Mouse (Mus musculus): ENCODE measurements at regions not wholly inside any gene's neighbourhood (a gene's known extent, or its start where the extent isn't known, plus 50 kb on each side); places are given as distances from the start of the nearest gene placed in this dataset.
"Not testable (repeated sequence)": the region's sequence is repeated elsewhere in the genome, so short reads cannot be mapped to it uniquely, and the experiment has no call there.

DNA sequence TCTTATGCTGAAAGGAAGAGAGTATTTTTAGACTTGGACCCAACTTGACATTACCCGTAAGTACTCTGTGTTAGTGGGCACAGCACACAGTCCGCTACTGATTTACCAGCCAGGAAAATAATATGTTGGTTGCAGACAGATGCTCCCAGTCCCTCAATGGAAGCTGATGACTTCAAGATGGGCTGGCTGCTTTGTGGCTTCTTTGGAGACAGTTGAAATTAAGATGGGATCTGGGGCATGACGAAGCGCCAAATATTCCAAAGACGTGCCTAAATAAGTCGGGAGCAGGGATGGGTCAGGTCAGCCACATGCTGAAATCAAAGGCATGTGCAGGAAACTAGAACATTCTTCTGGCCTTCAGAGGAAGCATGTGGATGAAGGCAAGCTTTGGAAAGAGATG, 321.8 kb upstream of the Cdh5 start:
- no peak for DNase-seq (ENCODE audit: low spot score in 2 of 2)

DNA sequence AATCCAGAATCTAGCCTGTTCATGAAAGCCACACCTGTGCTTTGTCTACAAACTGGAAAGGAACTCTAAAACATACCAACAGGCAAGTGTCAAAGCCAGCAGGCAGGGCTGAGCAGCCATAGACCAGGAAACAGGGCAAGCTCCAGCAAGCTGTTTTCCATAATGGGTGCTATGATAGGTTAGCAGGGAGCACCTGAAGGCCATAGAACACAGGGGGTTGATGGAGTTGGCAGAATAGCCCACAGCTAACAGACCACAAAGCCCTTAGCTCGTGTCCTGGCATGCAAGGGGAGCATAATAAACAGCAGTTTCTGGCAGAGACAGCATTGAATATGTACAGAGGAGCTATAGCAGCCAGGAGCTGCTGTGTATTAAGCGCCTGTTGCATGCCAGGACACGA, 313.1 kb upstream of the Cdh5 start:
- no peak for DNase-seq (ENCODE audit: low spot score in 2 of 2)

DNA sequence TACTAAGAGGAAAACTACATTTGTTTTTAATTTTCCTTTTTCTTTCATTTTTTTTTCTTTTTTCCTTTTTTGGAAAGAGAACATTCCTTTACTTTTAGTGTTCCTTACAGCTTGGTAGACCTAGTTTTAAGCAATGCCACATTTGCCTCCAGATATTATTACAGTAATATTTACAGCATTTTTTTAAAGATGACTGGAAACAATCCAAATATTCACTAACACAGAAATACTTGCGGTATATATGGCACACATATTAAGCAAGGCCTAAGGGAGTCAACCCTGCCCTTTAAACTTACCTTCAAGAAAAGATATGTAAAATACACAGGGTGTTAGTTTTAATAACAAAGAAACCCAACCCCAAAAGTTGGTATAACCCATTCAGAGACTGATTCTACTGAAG, 308.1 kb upstream of the Cdh5 start:
- no peak for DNase-seq (ENCODE audit: low spot score in 2 of 2)

DNA sequence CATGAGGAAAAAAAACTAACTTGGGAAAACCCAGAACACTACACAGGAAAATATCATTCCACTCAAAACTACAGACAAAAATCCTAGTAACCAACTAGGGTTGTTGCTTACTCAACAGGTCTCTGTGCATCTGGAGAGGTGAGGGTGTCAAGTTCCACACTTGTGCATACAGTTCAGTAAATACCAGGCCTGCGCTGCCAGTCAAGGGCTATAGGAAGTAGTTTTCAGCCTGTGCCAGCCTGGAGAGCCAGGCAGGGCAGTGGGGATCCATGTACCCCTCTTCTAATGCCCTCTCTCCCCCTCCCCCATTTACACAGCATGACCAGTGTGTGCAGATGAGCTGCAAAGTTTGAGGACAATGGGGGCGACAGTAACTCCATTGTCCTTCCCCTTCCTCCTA, 302.8 kb upstream of the Cdh5 start:
- DNase-seq (ENCODE audit: low spot score in 2 of 2): not testable (repeated sequence)

DNA sequence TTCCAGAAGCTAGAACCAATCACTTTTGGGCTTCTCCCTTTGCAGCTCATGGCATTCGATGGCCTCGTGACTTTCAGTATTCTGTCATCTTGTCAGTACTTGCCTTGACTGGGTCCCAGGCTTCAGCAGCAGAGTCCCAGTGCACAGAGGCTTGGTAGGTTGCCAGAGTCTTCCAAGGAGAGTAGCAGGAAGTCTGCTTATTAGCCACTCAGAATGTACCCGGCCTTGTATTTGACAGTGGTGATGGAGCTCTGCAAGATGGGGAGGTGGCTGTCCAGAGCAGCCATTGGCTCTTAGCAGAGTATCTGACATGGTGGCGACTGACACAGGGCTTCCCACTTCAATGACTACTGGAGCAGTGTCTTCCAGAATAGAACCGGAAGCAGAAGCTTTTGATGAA, 293.3 kb upstream of the Cdh5 start:
- no peak for DNase-seq (ENCODE audit: low spot score in 2 of 2)

DNA sequence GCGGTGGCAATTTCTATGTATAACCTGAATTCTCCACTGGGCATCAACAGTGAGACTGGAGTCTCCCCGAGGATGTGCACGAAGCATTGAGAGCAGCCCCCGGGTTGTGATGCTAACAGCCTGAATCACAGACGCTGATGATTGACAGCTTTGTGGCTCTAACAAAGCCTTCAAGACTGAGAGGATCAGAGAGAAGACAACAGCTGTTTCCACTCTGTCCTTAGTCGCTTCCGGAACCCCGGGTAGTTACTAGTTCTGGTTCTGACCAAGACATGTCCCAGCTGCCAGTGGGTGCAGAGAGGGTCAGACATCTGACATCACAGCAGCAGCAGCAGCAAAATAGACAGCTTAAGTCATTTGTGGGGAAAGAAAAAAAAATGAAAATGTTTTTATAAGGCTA, 292.8 kb upstream of the Cdh5 start:
- DNase-seq (ENCODE audit: low spot score in 2 of 2): no peak

DNA sequence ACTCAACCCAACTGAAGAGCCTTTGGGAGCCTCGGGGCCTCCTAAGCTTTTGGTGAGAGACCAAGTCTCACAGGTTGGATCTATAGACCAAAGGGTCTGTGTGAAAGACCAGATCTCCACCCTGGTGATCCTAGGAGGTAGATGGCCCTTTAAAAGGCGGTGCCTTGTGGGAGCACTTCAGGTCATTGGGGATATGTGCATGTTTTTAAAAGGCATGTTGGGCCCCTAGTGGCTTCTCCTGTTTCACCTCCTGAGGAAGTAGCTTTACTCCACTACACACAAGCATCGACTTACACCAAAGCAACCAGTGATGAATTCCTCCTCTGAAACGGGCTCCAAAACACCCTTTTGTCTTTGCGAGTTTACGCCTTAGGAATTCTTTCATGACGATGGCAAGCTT, 292.3 kb upstream of the Cdh5 start:
- no peak for DNase-seq (ENCODE audit: low spot score in 2 of 2)

DNA sequence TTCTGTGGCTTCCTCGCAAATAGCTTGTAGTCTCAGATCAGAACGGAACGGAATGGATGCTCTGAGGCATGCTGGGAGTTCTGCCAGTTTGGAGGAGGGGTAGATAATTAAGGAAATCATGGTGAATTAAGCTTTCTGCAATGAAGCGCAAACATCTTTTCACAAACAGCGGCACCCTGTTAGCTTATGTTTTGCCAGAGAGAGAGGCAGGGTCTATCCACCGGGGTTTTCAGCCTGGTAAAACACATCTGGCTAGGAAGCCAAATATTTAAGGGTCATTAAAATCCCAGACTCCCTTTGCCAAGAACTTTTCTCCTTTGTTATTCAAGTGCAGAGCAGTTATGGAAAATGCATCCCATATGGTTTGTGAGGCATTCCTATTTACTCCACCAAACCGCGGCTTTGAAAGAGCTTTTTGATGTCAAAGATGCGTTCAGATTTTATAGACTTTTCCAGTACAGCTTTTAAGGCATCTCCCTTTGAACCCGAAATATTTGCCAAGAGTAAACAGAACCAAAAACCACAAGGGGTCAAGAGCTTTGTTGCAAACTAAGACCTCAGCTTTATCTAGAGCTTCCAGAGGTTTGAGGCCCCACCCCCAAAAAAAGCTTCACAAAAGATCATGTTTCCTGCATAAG, 287.4 kb upstream of the Cdh5 start:
- no peak for DNase-seq (ENCODE audit: low spot score in 2 of 2)

DNA sequence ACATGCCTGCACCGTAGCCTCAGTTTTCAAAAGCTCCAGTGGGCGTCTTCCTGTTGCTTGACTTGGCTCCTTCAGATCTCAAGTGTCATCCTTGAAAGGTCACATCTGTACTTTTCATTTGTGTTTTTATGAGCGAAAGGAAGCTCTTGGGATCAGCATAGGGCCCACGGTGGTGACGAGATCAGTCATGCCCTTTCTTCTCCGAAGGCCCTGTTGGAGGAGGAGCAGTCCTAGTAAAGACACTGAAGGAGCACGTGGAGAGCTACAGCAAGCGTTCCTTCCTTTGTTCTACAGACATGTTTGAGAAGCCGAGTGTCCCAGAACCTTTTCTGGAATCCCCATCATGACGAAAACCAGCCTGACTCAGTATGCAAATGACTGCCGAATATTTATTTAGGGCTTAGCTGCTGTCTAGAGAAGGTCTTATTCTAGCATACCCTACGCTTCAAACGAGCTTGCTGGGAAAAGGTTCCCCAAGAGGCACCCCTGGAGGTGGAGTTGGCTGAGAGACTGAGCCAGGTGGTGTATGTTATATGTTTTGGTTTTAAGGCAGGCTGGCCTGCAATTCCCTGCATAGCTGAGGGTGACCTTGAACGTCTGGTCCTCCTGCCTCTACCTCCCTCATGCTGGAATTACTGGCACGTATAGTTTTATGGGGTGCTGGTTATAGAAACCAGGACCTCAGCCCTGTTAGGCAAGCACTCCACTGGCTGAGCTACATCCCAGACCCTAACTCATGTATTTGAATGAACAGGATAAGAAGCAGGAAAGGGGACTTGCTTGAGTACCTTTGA, 285.1 kb upstream of the Cdh5 start:
- DNase-seq (ENCODE audit: low spot score in 2 of 2): no peak

DNA sequence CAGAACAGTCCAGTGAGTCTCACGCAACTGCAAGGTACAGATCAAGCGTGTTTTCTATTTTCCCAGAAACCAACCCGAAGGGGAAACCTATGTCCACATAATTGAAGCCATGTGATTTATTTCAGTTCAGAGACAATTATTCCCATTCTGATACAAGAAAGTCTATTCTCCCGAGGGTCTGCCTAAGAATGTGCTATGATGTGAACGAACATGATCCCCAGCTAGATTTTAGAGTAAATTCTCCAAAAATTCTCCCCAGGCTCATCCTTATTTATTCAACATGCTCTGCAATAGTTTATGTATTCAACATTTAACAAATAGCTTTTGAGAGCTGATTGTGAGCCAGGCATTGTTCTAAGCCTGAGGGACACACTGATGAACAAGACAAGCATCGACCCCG, 277.9 kb upstream of the Cdh5 start:
- no peak for DNase-seq (ENCODE audit: low spot score in 2 of 2)

DNA sequence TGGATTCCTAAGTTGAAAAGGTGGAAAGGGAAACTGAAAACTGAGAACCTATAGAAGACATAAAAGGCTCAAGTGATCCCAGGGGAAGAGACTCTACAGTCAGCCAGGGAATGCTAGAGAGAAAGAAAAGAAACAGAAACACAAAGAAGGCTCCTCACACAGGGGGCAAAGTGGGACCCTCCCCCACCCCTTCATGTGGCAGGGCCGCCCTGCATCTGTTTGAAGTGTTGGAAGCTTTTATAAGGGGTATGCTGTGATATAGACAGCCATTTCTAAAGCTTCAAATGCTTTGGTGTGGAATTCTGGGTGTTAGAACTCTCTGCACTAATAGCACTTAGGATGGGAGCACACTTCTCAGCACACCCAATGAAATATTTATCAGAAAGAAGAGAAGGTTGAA, 276.7 kb upstream of the Cdh5 start:
- DNase-seq (ENCODE audit: low spot score in 2 of 2): no peak

DNA sequence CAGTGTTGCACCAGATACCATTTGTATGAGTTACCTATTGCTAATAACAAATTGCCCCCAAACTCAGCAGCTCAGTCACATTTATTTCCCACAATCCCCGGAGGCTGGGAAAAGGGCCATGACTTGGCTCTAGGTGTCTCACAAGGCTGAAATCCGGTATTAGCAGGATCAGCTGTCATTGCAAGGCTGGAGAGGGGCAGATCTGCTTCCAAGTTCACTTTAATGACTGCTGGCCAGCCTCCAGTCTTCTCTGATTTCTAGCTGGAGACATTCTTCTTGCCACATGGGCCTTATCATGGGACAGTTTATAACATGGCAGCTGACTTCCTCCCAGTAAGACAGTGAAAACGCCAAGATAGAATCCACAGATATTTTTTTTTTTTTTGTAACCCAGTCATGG, 276.1 kb upstream of the Cdh5 start:
- no peak for DNase-seq (ENCODE audit: low spot score in 2 of 2)

DNA sequence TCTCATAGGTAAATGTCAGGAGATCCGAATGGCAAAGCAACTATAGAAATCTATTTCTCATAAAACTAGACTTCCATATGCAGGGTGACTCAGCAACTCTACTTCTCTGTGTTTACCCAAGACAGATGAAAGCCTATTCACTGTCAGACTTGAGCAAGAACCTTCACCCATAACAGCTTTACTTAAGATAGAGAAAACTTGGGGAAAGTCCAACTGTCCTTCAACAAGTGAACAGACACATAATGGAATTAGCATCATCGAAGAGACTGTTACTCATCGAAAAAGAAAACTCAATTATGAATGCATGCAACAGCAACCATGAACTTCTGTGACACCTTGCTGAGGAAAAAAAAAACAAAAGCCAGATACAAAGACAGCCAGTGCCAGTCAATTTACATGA, 271.0 kb upstream of the Cdh5 start:
- DNase-seq (ENCODE audit: low spot score in 2 of 2): no peak

DNA sequence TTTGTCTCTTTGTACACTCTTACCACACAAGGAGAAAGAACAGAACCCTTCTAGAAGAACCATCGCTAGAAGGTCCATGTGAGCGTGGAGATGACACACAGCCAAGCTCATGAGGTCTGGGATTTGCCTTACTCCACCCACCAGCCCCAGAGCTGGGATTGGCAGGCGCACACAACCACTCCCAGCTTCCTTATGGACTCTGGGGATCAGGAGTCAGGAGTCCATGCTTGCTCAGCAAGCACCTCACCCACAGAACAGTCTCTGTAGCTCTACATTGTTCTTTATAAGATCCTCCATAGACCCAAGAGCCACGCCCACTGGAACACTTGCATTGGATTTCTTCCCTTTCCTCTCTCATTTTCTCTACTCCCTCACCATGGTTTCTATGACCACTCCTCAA, 261.4 kb upstream of the Cdh5 start:
- DNase-seq (ENCODE audit: low spot score in 2 of 2): no peak

DNA sequence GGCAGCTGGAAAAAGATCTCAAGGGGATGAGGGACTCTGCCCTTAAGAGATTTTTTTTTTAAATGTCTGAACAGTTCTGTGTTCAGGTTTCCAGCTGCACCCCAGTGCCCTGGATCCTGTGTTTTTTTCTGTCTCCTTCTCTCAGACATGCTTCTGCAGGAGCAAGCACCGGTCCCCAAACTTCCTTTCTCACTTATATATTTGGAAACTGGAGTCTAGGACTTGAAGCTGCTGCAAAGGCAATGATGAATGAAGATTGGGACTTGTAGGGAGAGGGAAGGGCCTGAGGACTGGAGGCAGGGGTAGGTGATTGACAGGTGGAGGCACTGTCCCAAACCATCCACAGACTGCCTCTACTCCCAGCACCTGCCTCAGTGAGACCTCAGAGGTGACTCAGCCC, 255.5 kb upstream of the Cdh5 start:
- peak in 1 of 2 experiments; percentile 28 for DNase-seq (ENCODE audit: low spot score in 2 of 2)

DNA sequence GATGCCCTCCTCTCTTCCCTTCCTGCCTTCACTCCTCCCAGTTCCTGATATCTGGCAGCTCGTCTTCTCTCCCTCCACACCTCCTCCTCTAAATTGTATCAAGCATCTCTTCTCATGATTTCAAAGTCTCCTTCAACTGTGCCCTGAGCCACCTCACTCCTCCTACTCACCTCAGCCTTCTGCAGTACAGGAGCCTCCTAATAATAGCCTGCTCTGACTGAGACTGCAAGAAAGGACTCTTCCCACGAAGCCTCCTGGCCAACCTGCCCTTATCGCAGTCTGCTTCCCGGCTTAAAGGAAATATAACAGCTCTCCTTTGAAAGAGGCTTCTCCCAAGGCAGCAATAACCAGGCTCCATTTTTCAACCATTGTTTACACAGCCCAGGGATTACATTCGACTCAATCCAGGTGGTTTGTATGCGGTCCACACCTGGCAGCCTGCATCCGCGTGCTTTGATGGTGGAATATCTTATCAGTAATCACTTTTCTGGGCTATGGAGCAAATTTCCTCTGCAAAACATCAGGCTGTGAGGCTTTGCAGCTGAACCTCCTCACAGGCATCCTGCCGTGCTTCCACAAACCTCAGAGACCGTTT, 254.9 kb upstream of the Cdh5 start:
- DNase-seq (ENCODE audit: low spot score in 2 of 2): peak; percentile 35 to 42

DNA sequence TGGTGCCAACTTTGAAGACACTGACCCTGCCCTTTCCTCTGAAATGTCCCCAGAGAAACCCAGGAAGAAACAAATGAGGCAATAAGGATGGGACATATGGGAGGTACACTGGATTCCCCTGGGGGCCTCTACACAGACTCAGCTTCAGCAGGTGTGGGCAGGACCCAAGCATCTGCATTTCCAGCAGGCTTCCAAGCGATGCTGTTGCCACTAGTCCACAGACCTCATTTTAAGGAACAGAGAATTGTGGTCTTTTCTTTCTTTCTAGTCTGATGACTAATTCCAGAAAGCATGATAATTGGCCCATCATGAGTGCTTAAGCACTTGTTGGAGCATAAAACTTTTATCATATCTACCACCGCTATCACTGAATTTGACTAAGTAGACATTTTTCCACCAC, 251.6 kb upstream of the Cdh5 start:
- no peak for DNase-seq (ENCODE audit: low spot score in 2 of 2)

DNA sequence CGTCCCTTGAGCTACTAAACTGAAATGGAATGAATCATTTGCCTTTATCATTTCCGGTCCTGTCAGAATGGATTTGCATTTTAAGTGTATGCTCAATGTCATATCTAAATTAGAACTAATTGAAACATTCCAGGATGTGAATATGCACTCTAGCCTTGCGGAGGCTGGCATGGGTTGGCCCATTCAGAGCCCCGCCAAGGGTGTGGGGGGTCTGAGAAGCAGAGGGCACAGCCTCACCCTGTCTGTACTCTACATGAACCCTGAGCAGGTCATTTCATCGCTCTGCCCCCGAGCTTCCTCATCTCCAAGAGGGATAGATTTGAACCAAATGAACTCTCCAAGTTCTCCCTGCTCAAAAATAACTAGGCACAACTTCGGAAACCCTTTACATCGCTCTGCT, 250.1 kb upstream of the Cdh5 start:
- no peak for DNase-seq (ENCODE audit: low spot score in 2 of 2)

DNA sequence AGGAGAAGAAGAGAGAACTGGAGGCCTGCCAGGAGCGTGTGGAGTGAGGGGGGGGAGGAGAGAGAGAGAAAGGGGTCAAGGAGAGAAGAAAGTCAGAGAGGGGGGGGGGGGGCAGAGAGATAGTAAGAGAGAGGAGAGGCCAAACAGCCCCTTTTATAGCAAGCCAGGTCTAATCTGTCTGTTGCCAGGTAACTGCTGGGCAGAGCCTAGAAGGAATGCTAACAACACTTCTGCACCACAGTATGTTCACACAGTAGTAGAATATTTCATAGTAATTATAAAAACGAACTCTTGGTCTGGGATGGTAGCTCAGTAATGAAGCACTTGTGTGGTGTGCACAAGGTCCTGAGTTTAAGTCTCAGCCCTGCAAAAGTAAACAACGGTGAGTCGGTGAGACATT, 248.4 kb upstream of the Cdh5 start:
- no peak for DNase-seq (ENCODE audit: low spot score in 2 of 2)

DNA sequence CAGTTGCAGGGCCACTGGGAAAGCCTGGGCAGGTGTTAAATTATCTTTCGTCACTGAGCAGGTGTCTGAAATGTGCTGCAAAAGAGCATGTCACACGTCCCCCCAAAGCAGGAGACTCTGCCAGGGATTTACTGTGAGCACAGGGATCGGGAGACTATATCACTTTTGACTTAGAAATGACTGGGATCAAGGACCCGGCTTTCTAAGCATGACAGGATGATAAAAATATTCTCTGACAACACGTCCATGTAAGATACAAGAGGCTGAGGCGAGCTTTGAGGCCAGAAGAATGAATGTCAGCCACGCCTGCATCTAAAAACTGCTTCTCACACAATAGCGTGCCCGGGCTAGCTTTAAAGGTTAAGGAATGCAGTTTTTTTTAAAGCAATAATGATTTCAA, 246.1 kb upstream of the Cdh5 start:
- no peak for DNase-seq (ENCODE audit: low spot score in 2 of 2)

DNA sequence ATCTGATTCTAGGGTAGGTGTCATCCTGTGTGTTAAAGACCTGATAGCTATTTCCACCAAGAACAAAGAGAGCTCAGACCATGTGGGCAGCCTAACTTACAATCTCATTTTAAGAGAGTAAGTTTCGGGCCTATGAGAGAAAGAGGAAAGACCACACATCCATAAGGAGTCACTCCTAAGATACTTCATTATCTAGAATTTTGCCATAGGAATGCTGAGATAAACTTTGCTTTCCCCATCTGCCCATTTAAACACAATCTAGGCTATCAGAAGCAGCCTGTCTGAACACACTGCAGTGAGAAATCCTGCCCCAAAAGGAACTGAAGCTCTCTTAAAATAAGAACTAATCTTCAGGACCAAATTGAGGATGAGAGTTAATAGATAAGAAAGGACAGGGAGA, 242.3 kb upstream of the Cdh5 start:
- no peak for DNase-seq (ENCODE audit: low spot score in 2 of 2)

DNA sequence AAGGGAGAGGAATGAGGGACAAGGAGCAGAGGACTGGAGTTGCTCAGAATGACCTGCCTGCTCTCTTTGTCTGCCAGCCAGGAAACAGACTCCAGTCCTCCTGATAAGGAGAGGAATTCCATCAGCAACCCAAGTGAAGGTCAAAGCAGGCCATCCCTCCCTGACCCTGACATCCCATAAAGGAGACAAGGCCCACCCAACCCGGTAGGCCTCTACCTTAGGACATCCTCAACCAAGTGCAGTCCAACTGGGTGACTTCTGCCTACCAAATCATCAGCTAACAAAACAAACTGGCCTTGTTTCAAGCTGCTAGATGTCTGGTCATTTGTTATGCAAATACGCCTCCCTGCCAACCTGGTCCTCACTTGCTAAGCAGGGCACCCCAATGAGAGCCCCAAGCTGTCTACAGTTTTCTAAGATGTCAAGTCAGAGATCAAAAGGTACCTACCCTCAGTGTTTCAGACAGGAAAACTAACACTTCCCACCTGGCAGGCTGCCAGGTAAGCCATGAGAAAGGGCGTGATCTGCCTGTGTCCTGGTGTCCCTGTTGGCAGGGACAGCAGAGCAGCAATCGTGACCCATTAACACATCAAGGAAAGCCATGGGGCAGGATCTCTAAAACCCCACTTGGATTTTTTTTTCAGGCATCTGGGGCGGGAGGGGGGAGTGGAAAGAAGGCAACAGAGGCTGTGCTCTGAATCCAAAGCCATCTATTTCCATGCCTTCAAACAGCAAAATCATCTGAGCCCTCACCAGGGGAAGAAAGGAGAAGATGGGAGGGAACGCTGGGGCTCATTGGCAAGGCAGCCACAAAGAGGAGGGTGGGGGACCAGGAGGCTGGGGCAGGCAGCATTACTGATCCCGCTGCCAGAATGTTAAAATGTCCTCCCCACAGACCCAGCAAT, 227.6 kb upstream of the Cdh5 start:
- DNase-seq (ENCODE audit: low spot score in 2 of 2): no peak
